Comparison of ENCODE assay signal across 9 mouse cellular contexts in the genomic region with DNA sequence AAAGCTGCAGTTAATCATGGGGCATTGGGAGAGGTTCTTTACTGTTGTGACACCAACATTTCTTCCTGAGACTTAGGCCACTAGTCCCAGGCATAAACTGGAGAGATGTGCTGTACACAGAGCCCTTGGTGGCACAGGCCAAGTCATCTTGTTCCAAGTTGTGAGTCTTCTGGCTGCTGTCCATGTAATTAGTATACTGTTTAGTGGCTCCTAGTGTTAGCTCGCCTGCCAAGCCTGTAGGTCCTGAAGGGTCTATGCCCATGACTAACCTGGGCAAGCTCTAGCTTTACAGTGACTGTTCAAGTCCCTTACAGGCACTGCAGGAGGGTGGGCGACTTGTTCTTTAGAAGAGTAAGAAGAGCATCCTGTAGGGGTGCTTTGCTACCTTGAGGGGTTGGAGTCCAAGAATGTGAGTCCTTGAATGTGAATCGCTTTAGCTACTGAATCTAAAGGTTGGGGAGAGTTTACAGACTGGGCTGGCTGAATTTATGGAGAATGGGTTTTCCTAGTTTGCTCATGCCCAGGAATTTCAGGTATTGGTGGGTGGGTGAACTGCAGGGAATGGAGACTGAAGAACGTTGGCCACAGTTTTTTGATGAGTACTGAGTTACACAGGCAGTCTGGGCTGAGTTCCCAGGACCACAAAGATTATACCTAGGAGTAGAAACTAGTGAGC. TPM values are rescaled to one million over a fixed set of nuclear protein-coding genes. Genes with fewer than 3 reads are reported as not detected.
DNase-seq lines count a peak whose midpoint lies in the region; ATAC-seq lines count a peak whose summit lies in the region.
"Had no signal": no experiment of that assay in that cellular context is flagged by ENCODE, and none has a peak within 500 bp of the region (broad histone marks: within the 10 kb centered on the region; RNA-seq: fewer than 3 reads in every experiment).

No protein-coding gene starts in this region.

- H3K4me1 ChIP-seq in forebrain, embryonic 15.5 days, result peaks cover 36% of the 10 kb centered on the region
- peaks cover 36% of the 10 kb centered on the region for H3K4me1 ChIP-seq in midbrain, embryonic 10.5 days

- 10% methylated on average over 4 of the region's 4 CpGs for WGBS in forebrain, embryonic 15.5 days
- WGBS in midbrain, embryonic 10.5 days, result 18% methylated on average over 4 of the region's 4 CpGs

- H3K27me3 ChIP-seq in forebrain, embryonic 15.5 days, result no peaks in the 10 kb centered on the region
- H3K27me3 ChIP-seq in midbrain, embryonic 10.5 days (ENCODE audit: low read depth, poor library complexity, severe bottlenecking), result no peaks in the 10 kb centered on the region
- H3K27me3 ChIP-seq: Patski had no signal

- intact Hi-C loops in left cerebral cortex, postnatal 4 days (cut with DNase I), result no loop called here

- DNase-seq in cerebellum, adult 9-11 months, result peak; percentile 51
- DNase-seq in cerebellum, adult 11 months, result no peak
- peak; percentile 30 for DNase-seq in CD4-positive helper T cell, adult 2 months (ENCODE audit: low read depth, low spot score)
- DNase-seq in midbrain, embryonic 10.5 days (ENCODE audit: low spot score), result peak; percentile 45
- no peak for DNase-seq in left cerebral cortex, postnatal 4 days
- DNase-seq in right cerebral cortex, postnatal 25 days, result no peak
- no peak for DNase-seq in natural killer cell, adult 2 months (ENCODE audit: low spot score in 2 of 2)

- H3K36me3 ChIP-seq in forebrain, embryonic 15.5 days, result peaks cover 26% of the 10 kb centered on the region
- peaks cover 52% of the 10 kb centered on the region for H3K36me3 ChIP-seq in midbrain, embryonic 10.5 days

- no peak for ATAC-seq in forebrain, embryonic 15.5 days (replicated peaks)

- H3K4me2 ChIP-seq in forebrain, embryonic 15.5 days (replicated peaks), result peak overlapping the region; percentile 29; the same call in 1 of the 2 replicates

- peak overlapping the region; percentile 17; the same call in 1 of the 2 replicates for H3K4me3 ChIP-seq in forebrain, embryonic 15.5 days
- peak overlapping the region; percentile 36 for H3K4me3 ChIP-seq in midbrain, embryonic 10.5 days

- H3K9ac ChIP-seq in forebrain, embryonic 15.5 days (replicated peaks), result no peak overlapping the region

- H3K27ac ChIP-seq in forebrain, embryonic 15.5 days (replicated peaks), result peak overlapping the region; percentile 70
- H3K27ac ChIP-seq in midbrain, embryonic 10.5 days (replicated peaks), result 0 out of 2 replicates have a peak overlapping the region, but pooled peaks have one; percentile 61

- H3K9me3 ChIP-seq in forebrain, embryonic 15.5 days, result no peaks in the 10 kb centered on the region
- no peaks in the 10 kb centered on the region for H3K9me3 ChIP-seq in midbrain, embryonic 10.5 days (replicated peaks)

RNA-seq across cellular contexts. Expression of a gene that starts 4.5 kb away (rescaled TPM):
- polyA plus RNA-seq in forebrain, embryonic 15.5 days (2015; fragmentation: Nextera tagmentation; extraction: Ambion mirVana), result 2,368 and 2,448 TPM in 2 replicates
- 2,732 and 2,904 TPM in 2 replicates for polyA plus RNA-seq in midbrain, embryonic 10.5 days (2016; fragmentation: Nextera tagmentation; extraction: Ambion mirVana)
- total RNA-seq in left cerebral cortex, postnatal 4 days (2021), result 1,000 to 10,000 TPM; 1,018 to 1,064 TPM

RNA-seq across cellular contexts. Expression of a gene that starts 51.4 kb away (rescaled TPM):
- polyA plus RNA-seq in forebrain, embryonic 15.5 days (2015; fragmentation: Nextera tagmentation; extraction: Ambion mirVana), result 99.0 and 103 TPM in 2 replicates
- 78.3 and 78.9 TPM in 2 replicates for polyA plus RNA-seq in midbrain, embryonic 10.5 days (2016; fragmentation: Nextera tagmentation; extraction: Ambion mirVana)
- 10 to 100 TPM; 74.4 to 74.5 TPM for total RNA-seq in left cerebral cortex, postnatal 4 days (2021)

RNA-seq across cellular contexts. Expression of a gene that starts 51.7 kb away (rescaled TPM):
- polyA plus RNA-seq in forebrain, embryonic 15.5 days (2015; fragmentation: Nextera tagmentation; extraction: Ambion mirVana), result 62.9 and 63.4 TPM in 2 replicates
- polyA plus RNA-seq in midbrain, embryonic 10.5 days (2016; fragmentation: Nextera tagmentation; extraction: Ambion mirVana), result 72.3 and 73.5 TPM in 2 replicates
- 10 to 100 TPM; 34.2 to 36.5 TPM for total RNA-seq in left cerebral cortex, postnatal 4 days (2021)

Comparison
In these comparisons a context has a peak if more than half of its experiments do, and no peak if none do; other contexts are left out.
1. DNase-seq: peak in cerebellum, adult 9-11 months (single experiment), CD4-positive helper T cell, adult 2 months (single experiment) and midbrain, embryonic 10.5 days (single experiment); none in cerebellum, adult 11 months (single experiment), left cerebral cortex, postnatal 4 days (single experiment), right cerebral cortex, postnatal 25 days (single experiment) and natural killer cell, adult 2 months (0 of 2).